Mouse (Mus musculus) lung, adult 2 months (tissue): Measurements from ENCODE around the gene 4931406P16Rik.

Source experiments
- CTCF ChIP-seq: fragments of 200-500 bp; IDR thresholded peaks from 2 replicates; pipeline ENCODE4 v1.5.1; 2011; ENCODE audit warnings: mild to moderate bottlenecking, low read length, control low read depth; ENCODE audit not compliant: insufficient read depth
- POLR2A ChIP-seq: fragments of 200-500 bp; IDR thresholded peaks from 2 replicates; pipeline ENCODE4 v1.6.1; 2011; ENCODE audit warnings: low read depth, mild to moderate bottlenecking, control low read depth, low read length, borderline replicate concordance; ENCODE audit errors: extremely low read depth

DNA sequence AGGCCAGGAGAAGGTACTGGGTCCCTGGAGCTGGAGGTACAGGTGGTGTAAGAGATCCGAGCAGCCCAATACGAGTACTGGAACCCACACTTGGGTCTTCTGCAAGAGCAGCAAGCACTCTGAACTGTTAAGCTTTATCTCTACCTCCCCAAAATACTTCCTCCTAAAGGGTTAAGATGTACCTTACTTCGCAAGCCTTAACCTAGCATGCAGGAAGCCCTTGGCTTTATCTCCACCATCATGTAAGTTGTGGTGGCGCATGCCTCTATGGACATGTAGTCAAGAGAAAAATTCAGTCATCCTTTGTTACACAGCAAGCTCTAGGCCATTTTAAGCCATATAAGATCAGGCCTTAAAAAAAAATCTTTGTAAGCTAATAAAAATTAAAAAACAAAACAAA, 33.2 kb upstream of the 4931406P16Rik start:
- no peak for TF ChIP-seq CTCF
- TF ChIP-seq POLR2A = no peak
